Mouse (Mus musculus): ENCODE data around the gene Nbea. TPM values are rescaled to one million over a fixed set of nuclear protein-coding genes. Genes with fewer than 3 reads are reported as not detected.

Nbea gene
- polyA plus RNA-seq (2015; fragmentation: Nextera tagmentation; extraction: Ambion mirVana) = 5.2 and 5.3 TPM in 2 replicates

GRCm38 (mm10) chr3:56183159-56184133 lies at the start of gene Nbea:
Gene Nbea, minus strand, starts transcription at chr3:56183701.

GRCm38 (mm10) chr3:55782056-55782687 lies 401.3 kb downstream of the Nbea start, which contains the start of gene Mab21l1:
Gene Mab21l1, plus strand, starts transcription at chr3:55782510.

